Mouse (Mus musculus) megakaryocyte, embryonic 14.5 days (primary cell): ENCODE data around the gene Sigmar1. TPM values are rescaled to one million over a fixed set of nuclear protein-coding genes. Genes with fewer than 3 reads are reported as not detected.
"Not testable (repeated sequence)": the region's sequence is repeated elsewhere in the genome, so short reads cannot be mapped to it uniquely, and the experiment has no call there.

Source experiments
- H3K27me3 ChIP-seq: replicated peaks from 2 replicates; pipeline ENCODE3; 2012; ENCODE audit warnings: inconsistent platforms
- H3K36me3 ChIP-seq: replicated peaks from 2 replicates; pipeline ENCODE3; 2012; ENCODE audit warnings: low read length, inconsistent platforms, mixed read lengths
- H3K4me1 ChIP-seq: 2 replicates; pipeline ENCODE4 v1.6.1; 2012; ENCODE audit warnings: inconsistent platforms
- H3K4me3 ChIP-seq: replicated peaks from 2 replicates; pipeline ENCODE3; 2012; ENCODE audit warnings: moderate library complexity, mild to moderate bottlenecking, inconsistent platforms
- H3K9me3 ChIP-seq: 2 replicates; pipeline ENCODE4 v1.6.1; 2012; ENCODE audit warnings: inconsistent platforms
- polyA plus RNA-seq: library from polyadenylated mRNA; stranded (reverse); fragments of >175 nt; gene quantifications from 2 replicates; pipeline ENCODE4 v1.2.3, GENCODE M21; 2012; ENCODE audit warnings: low replicate concordance; ENCODE audit not compliant: insufficient read depth

The Sigmar1 gene
- polyA plus RNA-seq, 1 experiment, result 34.9 TPM

DNA sequence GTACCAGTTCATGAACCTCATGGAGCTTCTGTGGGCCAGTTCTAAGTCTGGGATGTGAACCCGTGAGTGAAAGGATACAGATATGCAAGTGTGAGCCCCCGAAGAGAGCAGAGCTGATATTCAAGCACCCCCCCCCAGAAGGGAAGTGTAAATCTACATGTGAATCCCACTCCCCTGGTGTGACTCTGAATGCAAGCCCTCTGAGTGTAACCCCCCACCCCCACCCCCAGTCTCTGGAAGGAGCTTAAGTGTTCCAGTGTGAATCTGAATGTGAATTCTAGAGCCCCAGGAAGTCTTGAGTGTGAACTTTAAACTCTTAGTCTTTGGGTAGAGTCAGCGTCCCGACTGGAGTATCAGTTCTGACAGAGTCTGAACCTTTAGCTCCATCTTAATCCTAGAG is 62.4 kb downstream of the Sigmar1 start:
- not testable (repeated sequence) for H3K9me3 ChIP-seq

DNA sequence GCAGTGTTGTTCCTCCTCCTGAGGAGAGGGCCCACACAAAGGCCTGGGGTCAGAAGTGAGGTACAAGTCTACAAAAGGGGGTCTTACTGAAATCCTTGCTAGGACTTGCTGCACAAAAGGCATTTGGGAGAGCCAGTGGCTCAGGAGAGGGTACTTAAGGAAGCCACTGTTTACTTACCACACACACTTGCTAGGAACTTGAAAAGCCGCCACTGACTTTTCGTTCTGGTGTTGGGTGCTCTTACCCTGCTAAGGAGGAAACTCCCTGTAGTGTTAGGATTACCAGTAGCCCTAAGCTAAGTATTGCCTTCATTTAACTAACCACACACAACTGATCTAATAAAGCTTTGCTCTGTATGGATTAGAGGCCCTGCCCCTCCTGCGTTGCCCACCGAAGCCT is 65.9 kb downstream of the Sigmar1 start:
- not testable (repeated sequence) for H3K4me1 ChIP-seq, H3K36me3 ChIP-seq, H3K4me3 ChIP-seq, H3K9me3 ChIP-seq, H3K27me3 ChIP-seq

More for the DNA sequence above, 62.4 kb downstream of the Sigmar1 start:
- peaks cover 15% of the 10 kb centered on the region for H3K27me3 ChIP-seq
- H3K36me3 ChIP-seq, H3K4me1 ChIP-seq, H3K4me3 ChIP-seq: not testable (repeated sequence)

DNA sequence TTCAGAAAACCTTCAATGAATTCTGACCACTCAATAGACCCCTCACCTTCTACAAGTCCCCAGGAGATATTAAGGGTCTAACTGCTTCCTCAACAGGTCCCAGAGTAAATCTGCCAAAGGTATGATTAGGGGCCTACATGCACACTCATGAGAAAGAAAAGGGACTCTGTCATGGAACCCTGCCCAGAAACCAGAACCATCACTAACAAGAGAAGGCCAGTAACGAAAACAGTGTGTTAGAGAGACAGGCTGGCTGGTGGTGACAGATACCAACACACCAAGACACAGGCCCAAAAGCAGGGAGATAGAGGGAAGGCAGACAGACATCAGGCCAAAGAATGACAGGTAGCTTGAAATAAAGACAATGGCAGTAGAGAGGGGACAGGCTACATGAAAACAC is 67.4 kb downstream of the Sigmar1 start:
- H3K36me3 ChIP-seq, H3K4me1 ChIP-seq, H3K9me3 ChIP-seq, H3K4me3 ChIP-seq, H3K27me3 ChIP-seq: not testable (repeated sequence)

Other genes with a start within 250 kb of the Sigmar1 start
- gene 1110017D15Rik, start 238.8 kb downstream of the Sigmar1 start, polyA plus RNA-seq, result 0.29 TPM in 1 of 2 replicates, not detected in the other
- 13.5 and 35.8 TPM in 2 replicates for gene Fam219a, start 186.6 kb downstream of the Sigmar1 start, polyA plus RNA-seq
- not detected in 2 replicates for gene Dnaic1, start 186.4 kb downstream of the Sigmar1 start, polyA plus RNA-seq
- 0.39 TPM in 1 of 2 replicates, not detected in the other for gene Enho, start 115.8 kb downstream of the Sigmar1 start, polyA plus RNA-seq
- 3.6 and 10.6 TPM in 2 replicates for gene Cntfr, start 59.1 kb downstream of the Sigmar1 start, polyA plus RNA-seq
- gene Il11ra1, start 56.2 kb downstream of the Sigmar1 start, polyA plus RNA-seq, result 2.2 and 3.9 TPM in 2 replicates
- gene Rpp25l, start 42.6 kb downstream of the Sigmar1 start, polyA plus RNA-seq, result 51.7 and 76.8 TPM in 2 replicates
- gene Dctn3, start 33.0 kb downstream of the Sigmar1 start, polyA plus RNA-seq, result 22.2 and 369 TPM in 2 replicates
- not detected in 2 replicates for gene Arid3c, start 25.0 kb downstream of the Sigmar1 start, polyA plus RNA-seq
- 29.5 and 30.0 TPM in 2 replicates for gene Galt, start 929 bp downstream of the Sigmar1 start, polyA plus RNA-seq
- gene Ccl27a, start 18.1 kb upstream of the Sigmar1 start, polyA plus RNA-seq, result 1.1 TPM in 1 of 2 replicates, not detected in the other
- not detected in 2 replicates for gene Gm21541, start 147.5 kb upstream of the Sigmar1 start, polyA plus RNA-seq
- gene Gm20878, start 185.4 kb upstream of the Sigmar1 start, polyA plus RNA-seq, result 7.4 TPM in 1 of 2 replicates, not detected in the other
- gene Fam205a4, start 209.9 kb upstream of the Sigmar1 start, polyA plus RNA-seq, result not detected in 2 replicates